Mouse (Mus musculus): ENCODE measurements around the gene Trim44. TPM values are rescaled to one million over a fixed set of nuclear protein-coding genes. Genes with fewer than 3 reads are reported as not detected.
A peak's percentile ranks its signal among the peaks of the same experiment; 100 is the strongest.

The Trim44 gene
- polyA plus RNA-seq, 1 experiment from 2014 or later, result 69.4 TPM

DNA sequence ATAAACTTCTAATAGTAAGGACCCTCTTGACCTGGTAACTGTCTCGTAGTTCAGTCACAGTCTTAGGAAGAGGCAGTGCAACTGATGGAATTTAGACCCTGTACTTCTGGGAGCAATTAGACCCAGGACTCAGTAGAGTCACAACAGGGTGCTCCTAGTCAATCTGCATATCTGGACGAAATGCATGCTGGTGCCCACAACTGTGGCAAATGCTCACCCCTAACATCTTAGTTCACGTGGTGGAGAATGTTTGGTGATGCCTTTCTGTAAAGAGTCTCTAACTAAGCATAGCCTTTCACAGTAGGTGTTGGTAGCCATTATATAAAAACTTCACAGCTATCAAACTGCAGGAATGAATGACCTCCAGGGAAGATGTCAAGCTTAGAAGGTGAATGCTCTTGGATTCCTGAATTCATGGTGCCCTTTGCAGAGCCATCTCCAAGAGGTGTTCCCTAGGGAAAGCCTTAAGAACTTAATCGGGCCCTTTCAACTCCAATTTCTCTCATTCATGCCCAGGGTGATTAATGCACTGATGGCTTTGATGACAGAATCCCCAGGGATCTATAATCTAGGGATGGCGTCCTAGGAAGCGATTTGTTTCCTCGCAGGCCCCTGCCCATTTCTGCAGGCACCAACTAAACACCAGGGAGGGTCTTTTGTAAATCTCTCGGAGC, 29.9 kb upstream of the Trim44 start:
- no peaks in the 10 kb centered on the region for H3K9me3 ChIP-seq
- no peak overlapping the region for H3K4me3 ChIP-seq
- no peak for ATAC-seq (replicated peaks)
- no peak overlapping the region for H3K27ac ChIP-seq
- 18% methylated on average over 8 of the region's 8 CpGs for WGBS
- H3K4me2 ChIP-seq, result no peak overlapping the region
- H3K9ac ChIP-seq, result no peak overlapping the region
- H3K36me3 ChIP-seq (replicated peaks), result no peaks in the 10 kb centered on the region
- H3K4me1 ChIP-seq, result no peaks in the 10 kb centered on the region
- H3K27me3 ChIP-seq (replicated peaks), result no peaks in the 10 kb centered on the region; the same call in 1 of the 2 replicates

DNA sequence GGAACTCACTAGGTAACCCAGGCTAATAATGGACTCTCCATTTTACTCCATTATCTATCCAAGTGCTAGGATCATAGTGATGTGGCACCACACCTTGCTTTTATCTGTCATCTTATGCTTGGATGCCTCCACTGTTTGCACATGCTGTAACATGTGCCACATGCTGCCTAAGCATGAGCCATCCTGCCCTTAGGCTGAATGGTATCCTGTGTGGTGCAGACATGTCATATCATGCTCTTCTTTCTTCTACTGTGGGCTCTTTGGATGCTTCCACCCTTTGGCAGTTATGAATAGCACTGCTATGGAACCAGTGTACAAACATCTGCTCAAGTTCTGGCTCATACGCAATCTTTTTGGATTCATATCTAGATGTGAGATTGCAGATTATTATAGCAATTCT, 26.3 kb upstream of the Trim44 start:
- Histone ChIP-seq H3K9ac (no peak overlapping the region), H3K4me2 (no peak overlapping the region), H3K4me1 (no peaks in the 10 kb centered on the region), H3K9me3 (no peaks in the 10 kb centered on the region), H3K36me3 (replicated peaks) (no peaks in the 10 kb centered on the region), H3K27ac (no peak overlapping the region), H3K27me3 (replicated peaks) (no peaks in the 10 kb centered on the region; the same call in 1 of the 2 replicates), H3K4me3 (no peak overlapping the region)
- 94% methylated on average over 1 of the region's 1 CpGs for WGBS
- no peak for ATAC-seq (replicated peaks)

DNA sequence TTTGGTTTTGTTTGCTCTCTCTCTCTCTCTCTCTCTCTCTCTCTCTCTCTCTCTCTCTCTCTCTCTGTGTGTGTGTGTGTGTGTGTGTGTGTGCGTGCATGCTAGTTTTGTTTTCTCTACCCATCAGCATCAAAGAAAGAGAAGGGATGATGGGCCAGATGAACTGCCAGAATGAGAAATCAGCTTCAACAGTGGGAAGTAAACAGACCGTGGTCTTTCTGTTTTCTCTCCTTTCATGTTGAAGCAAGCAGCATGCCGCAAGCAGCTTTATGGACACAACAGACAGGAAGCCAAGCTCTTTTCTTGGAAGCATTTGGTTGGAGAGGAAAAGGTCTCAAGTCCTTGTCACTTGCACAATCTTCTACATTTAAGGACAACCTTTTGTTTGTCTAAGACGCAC, 23.5 kb upstream of the Trim44 start:
- Histone ChIP-seq H3K4me3 (no peak overlapping the region), H3K27me3 (replicated peaks) (no peaks in the 10 kb centered on the region; the same call in 1 of the 2 replicates), H3K9me3 (no peaks in the 10 kb centered on the region), H3K4me1 (no peaks in the 10 kb centered on the region), H3K36me3 (replicated peaks) (no peaks in the 10 kb centered on the region), H3K9ac (no peak overlapping the region), H3K4me2 (no peak overlapping the region), H3K27ac (no peak overlapping the region)
- ATAC-seq (replicated peaks), result no peak
- WGBS, result 29% methylated on average over 4 of the region's 4 CpGs

DNA sequence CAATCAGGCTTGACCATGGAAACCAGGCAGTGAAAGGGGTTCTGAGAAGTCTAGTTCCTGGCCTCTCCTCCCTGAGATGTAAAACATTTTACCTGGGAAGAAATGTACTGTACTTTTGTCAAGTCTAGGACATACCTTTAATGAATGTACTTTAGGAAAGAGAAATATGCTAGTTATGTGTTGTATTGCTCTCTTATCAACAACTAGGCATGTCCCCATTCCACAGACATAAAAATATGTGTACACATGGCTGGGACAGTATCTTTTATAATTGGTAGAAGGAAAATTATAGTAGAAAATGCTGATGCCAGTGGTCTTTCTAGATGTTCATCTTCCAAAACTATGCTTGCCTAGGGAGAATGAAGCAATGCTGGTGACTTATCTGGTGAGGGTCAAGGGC, 20.3 kb upstream of the Trim44 start:
- no peak overlapping the region for H3K4me3 ChIP-seq
- H3K4me2 ChIP-seq, result no peak overlapping the region
- ATAC-seq (replicated peaks), result no peak
- H3K9me3 ChIP-seq, result no peaks in the 10 kb centered on the region
- no peak overlapping the region for H3K27ac ChIP-seq
- no peaks in the 10 kb centered on the region for H3K27me3 ChIP-seq (replicated peaks)
- no peaks in the 10 kb centered on the region for H3K4me1 ChIP-seq
- no peak overlapping the region for H3K9ac ChIP-seq
- no peaks in the 10 kb centered on the region for H3K36me3 ChIP-seq (replicated peaks)

DNA sequence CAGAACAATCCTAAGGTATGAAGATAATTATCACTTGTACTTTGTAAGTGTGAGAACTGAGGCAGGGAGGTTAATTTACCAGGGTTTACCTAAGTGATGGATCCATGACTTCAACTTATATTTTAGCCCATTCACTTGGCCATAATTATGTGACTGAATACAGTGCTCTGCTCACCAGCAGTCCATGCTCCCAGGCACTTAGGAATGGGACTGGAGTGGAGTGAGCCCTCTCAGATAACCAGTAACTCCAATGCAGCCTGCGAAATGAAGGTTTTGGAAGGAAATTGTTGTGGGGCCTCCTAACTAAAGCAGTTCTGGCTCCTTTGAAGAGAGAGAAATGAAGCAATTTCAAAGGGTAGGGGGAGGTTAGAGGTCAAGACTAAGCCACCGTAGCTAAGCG, 18.8 kb upstream of the Trim44 start:
- no peak overlapping the region for H3K9ac ChIP-seq
- no peaks in the 10 kb centered on the region for H3K27me3 ChIP-seq (replicated peaks)
- no peaks in the 10 kb centered on the region for H3K36me3 ChIP-seq (replicated peaks)
- no peak overlapping the region for H3K4me2 ChIP-seq
- ATAC-seq (replicated peaks), result no peak
- no peaks in the 10 kb centered on the region for H3K4me1 ChIP-seq
- WGBS, result 15% methylated on average over 3 of the region's 3 CpGs
- no peak overlapping the region for H3K4me3 ChIP-seq
- no peaks in the 10 kb centered on the region for H3K9me3 ChIP-seq
- H3K27ac ChIP-seq, result no peak overlapping the region

DNA sequence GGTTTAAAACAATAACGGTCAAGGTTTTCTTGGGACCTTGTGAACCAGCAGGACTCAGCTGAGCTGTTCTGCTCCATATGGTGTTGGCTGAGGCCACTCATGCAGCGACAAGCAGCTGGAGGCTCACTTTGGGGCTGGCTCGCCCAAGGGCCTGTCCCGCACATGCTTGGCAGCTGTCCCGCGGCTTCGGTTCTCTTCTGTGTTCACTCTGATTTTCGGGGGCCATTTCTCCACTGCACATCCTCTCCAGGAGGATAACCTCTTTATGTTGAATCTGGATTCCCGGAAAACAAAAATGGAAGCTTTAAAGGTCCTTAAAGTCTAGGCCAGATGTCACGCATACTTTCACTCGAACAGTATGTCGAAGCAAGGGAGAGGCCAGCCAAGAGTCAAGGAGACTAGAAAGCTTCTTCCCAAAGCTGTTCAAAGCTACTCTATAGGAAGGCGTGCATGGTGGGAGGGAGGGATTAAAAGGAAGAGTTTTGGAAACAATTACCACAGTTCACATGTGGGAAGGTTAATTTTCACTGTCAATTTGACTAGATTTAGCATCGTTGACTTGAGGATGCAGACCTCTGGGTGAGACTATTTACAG, 8.6 kb upstream of the Trim44 start:
- H3K4me2 ChIP-seq, result no peak overlapping the region
- no peaks in the 10 kb centered on the region for H3K27me3 ChIP-seq (replicated peaks)
- H3K4me3 ChIP-seq, result no peak overlapping the region
- no peak overlapping the region for H3K9ac ChIP-seq
- no peaks in the 10 kb centered on the region for H3K9me3 ChIP-seq
- ATAC-seq (replicated peaks), result no peak
- H3K27ac ChIP-seq, result no peak overlapping the region
- no peaks in the 10 kb centered on the region for H3K4me1 ChIP-seq
- no peaks in the 10 kb centered on the region for H3K36me3 ChIP-seq (replicated peaks)
- WGBS, result 88% methylated on average over 14 of the region's 14 CpGs

DNA sequence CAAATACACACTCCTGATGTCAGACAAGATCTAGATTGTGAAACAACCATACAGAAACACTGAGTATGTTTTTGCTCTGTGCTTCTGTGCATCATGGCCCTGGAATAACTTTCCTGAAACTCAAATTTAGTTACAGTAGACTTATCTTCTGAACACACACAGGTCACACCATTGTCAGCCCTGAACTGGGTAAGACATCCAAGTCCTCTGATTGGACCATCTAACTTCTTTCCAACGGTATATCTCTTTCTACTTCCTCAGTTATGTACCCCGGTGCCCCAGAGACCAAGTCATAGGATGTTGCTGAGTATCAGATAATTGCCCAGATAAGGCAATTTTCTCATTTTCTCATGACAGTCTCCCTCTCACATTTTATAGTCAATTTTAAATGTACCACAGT, 5.1 kb upstream of the Trim44 start:
- H3K9ac ChIP-seq, result no peak overlapping the region
- no peaks in the 10 kb centered on the region for H3K9me3 ChIP-seq
- 79% methylated on average over 2 of the region's 2 CpGs for WGBS
- H3K4me2 ChIP-seq, result no peak overlapping the region
- no peak overlapping the region for H3K4me3 ChIP-seq
- H3K27me3 ChIP-seq (replicated peaks), result no peaks in the 10 kb centered on the region
- H3K36me3 ChIP-seq (replicated peaks), result no peaks in the 10 kb centered on the region
- H3K27ac ChIP-seq, result no peak overlapping the region
- no peak for ATAC-seq (replicated peaks)
- H3K4me1 ChIP-seq, result peaks cover 4% of the 10 kb centered on the region

DNA sequence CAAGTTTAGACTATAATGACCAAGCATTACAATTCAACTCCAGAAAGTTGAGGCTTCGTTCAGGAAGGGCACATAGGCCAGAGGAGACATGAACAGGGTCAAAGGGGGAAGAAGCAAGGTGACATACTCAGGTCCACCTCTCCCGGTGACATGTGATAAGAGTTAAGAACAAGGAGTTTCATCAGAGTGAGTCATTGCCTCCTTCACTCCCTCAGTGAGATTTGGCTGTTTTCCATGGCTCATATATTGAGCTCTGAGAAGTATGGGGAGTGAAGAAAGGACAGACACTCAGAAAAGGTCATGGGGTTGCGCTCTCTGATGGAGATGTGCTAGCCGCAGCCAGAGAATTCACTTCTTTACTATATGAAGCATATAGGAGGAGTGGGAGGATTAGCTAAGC, 3.0 kb upstream of the Trim44 start:
- H3K36me3 ChIP-seq (replicated peaks), result no peaks in the 10 kb centered on the region
- H3K4me1 ChIP-seq, result peaks cover 15% of the 10 kb centered on the region
- H3K9me3 ChIP-seq, result no peaks in the 10 kb centered on the region
- no peak overlapping the region for H3K27ac ChIP-seq
- H3K9ac ChIP-seq, result no peak overlapping the region
- no peak for ATAC-seq (replicated peaks)
- no peak overlapping the region for H3K4me2 ChIP-seq
- no peak overlapping the region for H3K4me3 ChIP-seq
- H3K27me3 ChIP-seq (replicated peaks), result no peaks in the 10 kb centered on the region
- 86% methylated on average over 4 of the region's 4 CpGs for WGBS

DNA sequence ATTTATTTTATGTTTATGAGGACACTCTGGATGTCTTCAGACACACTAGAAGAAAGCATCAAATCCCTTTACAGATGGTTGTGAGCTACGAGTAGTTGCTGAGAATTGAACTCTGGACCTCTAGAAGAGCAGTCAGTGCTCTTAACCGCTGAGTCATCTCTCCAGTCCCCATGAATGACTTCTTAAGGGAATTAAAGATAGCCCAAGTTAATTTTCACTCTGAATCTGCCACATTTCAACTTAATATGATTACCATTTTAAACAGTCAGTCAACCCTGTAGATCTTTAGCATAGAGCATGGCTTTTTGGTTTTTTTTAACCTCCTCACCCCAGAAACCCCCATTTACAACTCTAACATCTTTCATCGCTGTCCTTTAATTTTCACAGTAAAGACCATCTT, 2.1 kb upstream of the Trim44 start:
- WGBS, result 88% methylated on average over 3 of the region's 3 CpGs
- no peaks in the 10 kb centered on the region; the same call in 1 of the 2 replicates for H3K27me3 ChIP-seq (replicated peaks)
- no peak overlapping the region for H3K27ac ChIP-seq
- H3K9ac ChIP-seq, result no peak overlapping the region
- H3K9me3 ChIP-seq, result no peaks in the 10 kb centered on the region
- H3K4me2 ChIP-seq, result no peak overlapping the region
- no peaks in the 10 kb centered on the region for H3K36me3 ChIP-seq (replicated peaks)
- no peak overlapping the region for H3K4me3 ChIP-seq
- peaks cover 15% of the 10 kb centered on the region for H3K4me1 ChIP-seq
- no peak for ATAC-seq (replicated peaks)

DNA sequence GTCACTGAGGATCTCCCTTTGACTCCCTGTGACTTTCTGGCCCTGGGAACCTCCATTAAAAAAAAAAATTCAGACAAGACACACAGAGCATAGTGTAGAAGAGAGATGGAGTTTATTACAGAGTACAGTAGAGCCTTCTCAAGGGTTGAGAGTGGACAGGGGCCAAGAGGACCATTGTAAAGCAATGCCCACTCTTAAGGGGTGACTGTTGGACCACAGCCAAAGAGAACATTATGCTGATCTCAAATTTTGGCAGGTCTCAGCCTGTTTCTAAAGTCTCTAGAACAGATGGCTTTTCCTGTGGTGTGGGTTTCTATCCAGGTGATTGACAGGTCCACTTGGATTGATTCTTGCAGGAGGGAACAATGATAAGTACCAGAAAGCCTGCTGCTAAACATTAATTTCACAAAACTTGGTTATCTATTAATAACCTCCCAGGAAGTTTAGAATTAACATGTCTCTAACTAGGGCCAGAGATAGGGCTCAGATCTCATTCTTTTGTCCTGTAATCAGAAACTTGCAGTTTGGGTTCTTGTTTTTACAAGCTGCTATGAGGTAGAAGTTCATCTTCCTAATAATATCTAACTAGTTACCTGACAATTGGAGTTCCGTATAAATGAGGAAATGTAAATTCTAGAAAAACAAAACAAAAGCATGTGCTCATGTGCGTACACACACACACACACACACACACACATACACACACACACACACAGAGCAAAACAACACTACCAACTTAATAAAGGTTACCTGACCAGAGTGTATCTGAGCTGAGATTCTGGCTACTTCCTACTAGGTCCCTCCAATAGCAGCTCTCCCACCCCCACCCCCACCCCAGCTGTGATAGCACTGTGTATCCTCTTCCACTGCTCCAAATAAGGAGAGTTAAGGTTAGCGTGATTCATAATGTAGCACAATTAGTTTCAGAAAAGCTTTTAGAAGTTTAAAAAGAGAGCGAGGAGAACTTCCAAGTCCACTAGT, 1.0 kb downstream of the Trim44 start:
- ATAC-seq (replicated peaks), result peak; percentile 40; the same call in 1 of the 2 replicates
- H3K36me3 ChIP-seq (replicated peaks), result no peaks in the 10 kb centered on the region
- H3K4me3 ChIP-seq, result no peak overlapping the region
- 76% methylated on average over 4 of the region's 4 CpGs for WGBS
- H3K9me3 ChIP-seq, result no peaks in the 10 kb centered on the region
- no peak overlapping the region for H3K27ac ChIP-seq
- peak overlapping the region; percentile 32; the same call in 1 of the 2 replicates for H3K4me2 ChIP-seq
- no peak overlapping the region for H3K9ac ChIP-seq
- H3K4me1 ChIP-seq, result peaks cover 15% of the 10 kb centered on the region
- no peaks in the 10 kb centered on the region; the same call in 1 of the 2 replicates for H3K27me3 ChIP-seq (replicated peaks)

DNA sequence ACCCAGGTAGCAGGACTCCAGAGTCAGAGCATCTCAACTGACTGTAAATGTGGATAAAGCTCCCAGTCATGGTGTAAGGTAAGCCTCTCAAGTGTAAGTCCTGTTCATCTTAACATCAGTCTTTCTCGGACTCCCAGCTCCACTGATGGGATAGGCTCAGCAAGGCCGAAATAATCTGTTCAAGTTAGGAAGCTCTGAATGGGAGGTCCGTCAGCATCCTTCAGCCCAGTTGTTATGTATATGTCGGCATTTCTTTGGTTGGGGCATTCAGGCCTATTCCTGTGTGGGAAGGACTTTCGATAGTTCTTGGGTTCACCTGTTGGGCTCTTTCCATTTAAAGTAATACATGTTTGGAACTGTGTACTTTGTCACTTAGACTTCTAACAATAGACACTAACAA, 3.6 kb downstream of the Trim44 start:
- Histone ChIP-seq H3K27ac (no peak overlapping the region), H3K4me3 (no peak overlapping the region), H3K9me3 (no peaks in the 10 kb centered on the region), H3K9ac (no peak overlapping the region), H3K27me3 (replicated peaks) (no peaks in the 10 kb centered on the region; the same call in 1 of the 2 replicates), H3K4me2 (no peak overlapping the region), H3K36me3 (replicated peaks) (no peaks in the 10 kb centered on the region), H3K4me1 (peaks cover 26% of the 10 kb centered on the region)
- 81% methylated on average over 5 of the region's 5 CpGs for WGBS
- no peak for ATAC-seq (replicated peaks)

DNA sequence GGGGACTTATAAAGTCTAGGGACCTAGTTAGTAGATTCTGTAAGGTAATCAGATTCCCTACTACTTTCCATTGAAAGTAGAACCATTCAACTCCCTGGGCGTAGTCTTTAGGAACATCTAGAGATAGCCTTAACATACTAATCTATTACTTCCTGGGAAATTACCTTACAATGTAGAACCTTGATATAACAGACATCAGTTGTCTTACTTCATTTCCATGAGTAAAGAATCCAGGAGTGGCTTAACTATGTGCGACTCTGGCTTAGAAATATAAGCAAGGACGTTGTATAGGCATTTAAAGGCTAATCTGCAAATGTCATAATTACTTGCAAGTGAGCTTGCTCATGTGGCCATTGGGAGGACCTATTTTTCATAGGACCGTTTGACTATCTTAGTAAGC, 4.3 kb downstream of the Trim44 start:
- H3K4me2 ChIP-seq, result no peak overlapping the region
- 89% methylated on average over 4 of the region's 4 CpGs for WGBS

More for the DNA sequence above, 4.3 kb downstream of the Trim44 start:
- peaks cover 28% of the 10 kb centered on the region for H3K4me1 ChIP-seq
- H3K36me3 ChIP-seq (replicated peaks), result no peaks in the 10 kb centered on the region
- no peak overlapping the region for H3K27ac ChIP-seq
- no peaks in the 10 kb centered on the region for H3K9me3 ChIP-seq
- ATAC-seq (replicated peaks), result no peak
- H3K4me3 ChIP-seq, result no peak overlapping the region
- H3K27me3 ChIP-seq (replicated peaks), result no peaks in the 10 kb centered on the region; the same call in 1 of the 2 replicates
- H3K9ac ChIP-seq, result no peak overlapping the region

Measured in midbrain, embryonic 15.5 days (tissue).